8 mouse cellular contexts compared by ENCODE assay signal in genomic region chr2:10048461-10048860, GRCm38 (mm10). TPM values are rescaled to one million over a fixed set of nuclear protein-coding genes. Genes with fewer than 3 reads are reported as not detected.
A peak's percentile ranks its signal among the peaks of the same experiment; 100 is the strongest.
DNase-seq lines count a peak whose midpoint lies in the region; ATAC-seq and TF ChIP-seq lines count a peak whose summit lies in the region.

Taf3 (minus strand) TSS chr2:10048596.

- peak; percentile 94 for ATAC-seq in forebrain, embryonic 16.5 days
- peak; percentile 95 for ATAC-seq in lung, embryonic 15.5 days (ENCODE audit: borderline replicate concordance, extremely low read depth, low FRiP score, low TSS enrichment)

- no peaks in the 10 kb centered on the region for H3K4me1 ChIP-seq in ES-E14 (ENCODE audit: control insufficient read depth in 2 of 2, insufficient read depth in 2 of 2, low read length in 2 of 2, poor library complexity in 1 of 2)
- peaks cover 14% of the 10 kb centered on the region for H3K4me1 ChIP-seq in forebrain, embryonic 16.5 days (replicated peaks; ENCODE audit: control insufficient read depth, insufficient read depth, low read length)
- H3K4me1 ChIP-seq in lung, embryonic 15.5 days, result peaks cover 14% of the 10 kb centered on the region

- peak within 1 kb of the TSS; percentile 82 for H3K4me2 ChIP-seq in forebrain, embryonic 16.5 days (ENCODE audit: low read length)
- peak within 1 kb of the TSS; percentile 84 for H3K4me2 ChIP-seq in lung, embryonic 15.5 days

- no peaks in the 10 kb centered on the region for H3K36me3 ChIP-seq in ES-E14 (ENCODE audit: control insufficient read depth, insufficient read depth, low read length, poor library complexity, severe bottlenecking)
- H3K36me3 ChIP-seq in forebrain, embryonic 16.5 days (ENCODE audit: control insufficient read depth, insufficient read depth), result no peaks in the 10 kb centered on the region
- no peaks in the 10 kb centered on the region for H3K36me3 ChIP-seq in lung, embryonic 15.5 days

- peak; percentile 93 for DNase-seq in ES-E14 (ENCODE audit: low read depth, low spot score)
- DNase-seq in cerebellum, adult 11-12 months, result peak; percentile 95
- DNase-seq in heart, postnatal 4 days, result peak; percentile 95
- peak; percentile 83 to 88 for DNase-seq in layer of hippocampus, adult 8-10 months (ENCODE audit: low spot score in 2 of 2)
- DNase-seq in ovary, adult 18-20 months (ENCODE audit: low spot score), result peak; percentile 85
- peak; percentile 95 for DNase-seq in thymus, postnatal 0 days (ENCODE audit: low spot score)

- H3K4me3 ChIP-seq in ES-E14 (ENCODE audit: insufficient read depth in 1 of 2, low read depth in 1 of 2, low read length in 2 of 2, poor library complexity in 1 of 2, severe bottlenecking in 1 of 2), result peak within 1 kb of the TSS; percentile 96 to 99
- peak within 1 kb of the TSS; percentile 96 for H3K4me3 ChIP-seq in forebrain, embryonic 16.5 days (replicated peaks; ENCODE audit: low read length)
- peak within 1 kb of the TSS; percentile 96 for H3K4me3 ChIP-seq in lung, embryonic 15.5 days

- peak within 1 kb of the TSS; percentile 97 for H3K9ac ChIP-seq in ES-E14 (ENCODE audit: insufficient read depth, low read depth, low read length, poor library complexity, severe bottlenecking)
- H3K9ac ChIP-seq in forebrain, embryonic 16.5 days (replicated peaks; ENCODE audit: low read depth, low read length), result peak within 1 kb of the TSS; percentile 88
- peak within 1 kb of the TSS; percentile 85 for H3K9ac ChIP-seq in lung, embryonic 15.5 days

- H3K27ac ChIP-seq in ES-E14 (ENCODE audit: insufficient read depth, low read depth, low read length, poor library complexity, severe bottlenecking), result no peak within 1 kb of the TSS
- peak within 1 kb of the TSS; percentile 56; the same call in 1 of the 2 replicates for H3K27ac ChIP-seq in forebrain, embryonic 16.5 days (ENCODE audit: low read length)
- H3K27ac ChIP-seq in lung, embryonic 15.5 days, result peak within 1 kb of the TSS; percentile 15; the same call in 1 of the 2 replicates

- no peaks in the 10 kb centered on the region for H3K27me3 ChIP-seq in forebrain, embryonic 16.5 days (replicated peaks; ENCODE audit: control insufficient read depth, insufficient read depth, low read length)
- H3K27me3 ChIP-seq in lung, embryonic 15.5 days, result no peaks in the 10 kb centered on the region

- WGBS in forebrain, embryonic 16.5 days, result under 1% methylated on average over 36 of the region's 36 CpGs
- under 1% methylated on average over 36 of the region's 36 CpGs for WGBS in lung, embryonic 15.5 days

- in situ Hi-C loops in ES-E14 (cut with MboI; ENCODE audit: low sequenced_read_pairs in 2 of 2, unreplicated experiment in 2 of 2), result no loop called here

- no peaks in the 10 kb centered on the region for H3K9me3 ChIP-seq in ES-E14 (ENCODE audit: control insufficient read depth, insufficient read depth, low read depth, low read length)
- no peaks in the 10 kb centered on the region for H3K9me3 ChIP-seq in forebrain, embryonic 16.5 days (ENCODE audit: control insufficient read depth, low read length)
- H3K9me3 ChIP-seq in lung, embryonic 15.5 days, result no peaks in the 10 kb centered on the region

TF ChIP-seq in ES-E14, 5 proteins besides CTCF, POLR2A, EP300 and RAD21:
- TF ChIP-seq ZC3H11A (IDR thresholded peaks at IDR 0.05; ENCODE audit: borderline replicate concordance, low read depth, low read length) (no peak), HCFC1 (IDR thresholded peaks at IDR 0.05; ENCODE audit: borderline replicate concordance, insufficient read depth, low read length) (peak; percentile 84)

RNA-seq across cellular contexts. Expression of gene Taf3, which starts in this region (rescaled TPM):
- total RNA-seq in ES-E14 (2012; rRNA removed), result 7.2 and 7.8 TPM in 2 replicates
- polyA plus RNA-seq in forebrain, embryonic 16.5 days (2015; fragmentation: Nextera tagmentation; extraction: Ambion mirVana), result 14.3 and 14.5 TPM in 2 replicates
- 1 to 10 TPM; 8.4 to 8.6 TPM for total RNA-seq in heart, postnatal 4 days (2021)
- total RNA-seq in layer of hippocampus, adult 8-10 months (2022), result 10 to 100 TPM; 13.1 to 16.2 (median 14.9) TPM
- 12.6 and 12.9 TPM in 2 replicates for polyA plus RNA-seq in lung, embryonic 15.5 days (2015; fragmentation: Nextera tagmentation; extraction: Ambion mirVana)
- 14.0 and 16.0 TPM in 2 replicates for polyA plus RNA-seq in thymus, postnatal 0 days (2015; fragmentation: Nextera tagmentation; extraction: Ambion mirVana)
